In genomic region chr7:92820941-92821465, GRCm38 (mm10) we compare ENCODE assay signal across 10 mouse cellular contexts. TPM values are rescaled to one million over a fixed set of nuclear protein-coding genes. Genes with fewer than 3 reads are reported as not detected.
DNase-seq lines count a peak whose midpoint lies in the region; ATAC-seq lines count a peak whose summit lies in the region.
"Had no signal": no experiment of that assay in that cellular context is flagged by ENCODE, and none has a peak within 500 bp of the region (broad histone marks: within the 10 kb centered on the region; RNA-seq: fewer than 3 reads in every experiment).

No protein-coding gene starts in this region.

- H3K9me3 ChIP-seq in kidney, embryonic 16.5 days (ENCODE audit: low read length): no peaks in the 10 kb centered on the region

- no peak overlapping the region for H3K4me3 ChIP-seq in kidney, embryonic 16.5 days (ENCODE audit: low read length)

- peak; percentile 70 for DNase-seq in heart, adult 11 months
- no peak for DNase-seq in heart, postnatal 25 days (ENCODE audit: low spot score)
- DNase-seq in testis, postnatal 10 days (ENCODE audit: low spot score): peak; percentile 27
- no peak for DNase-seq in testis, postnatal 14 days (ENCODE audit: low spot score)
- peak; percentile 79 for DNase-seq in fibroblast of lung, adult 2 months (ENCODE audit: low read depth)
- DNase-seq in kidney, postnatal 10 days: no peak
- DNase-seq: heart, postnatal 14 days had no signal

- no peaks in the 10 kb centered on the region for H3K27me3 ChIP-seq in kidney, embryonic 16.5 days (ENCODE audit: insufficient read depth, low read length)

- H3K4me1 ChIP-seq in kidney, embryonic 16.5 days (ENCODE audit: insufficient read depth, low read length): no peaks in the 10 kb centered on the region

- H3K9ac ChIP-seq in kidney, embryonic 16.5 days (replicated peaks; ENCODE audit: low read length): no peak overlapping the region; the same call in 1 of the 2 replicates
- H3K9ac ChIP-seq: liver, embryonic 14.5 days had no signal

- intact Hi-C loops in heart, postnatal 25 days (cut with DNase I): loop anchor here (10.0 kb wide), 1 partner anchor 256 kb away; the partner anchor contains the start of gene Ccdc90b

- H3K36me3 ChIP-seq in kidney, embryonic 16.5 days (ENCODE audit: insufficient read depth, low read length): no peaks in the 10 kb centered on the region

- H3K4me2 ChIP-seq in kidney, embryonic 16.5 days (replicated peaks; ENCODE audit: low read depth, low read length): no peak overlapping the region

- WGBS in kidney, embryonic 16.5 days: 74% methylated on average over 7 of the region's 7 CpGs

- no peak overlapping the region for H3K27ac ChIP-seq in kidney, embryonic 16.5 days (ENCODE audit: low read length)
- H3K27ac ChIP-seq: hindbrain, postnatal 0 days; liver, embryonic 14.5 days had no signal

- ATAC-seq in kidney, embryonic 16.5 days (ENCODE audit: low FRiP score, low TSS enrichment): no peak
- ATAC-seq: hindbrain, postnatal 0 days had no signal

RNA-seq across cellular contexts. Expression of gene Ddias, which starts 53.0 kb away (rescaled TPM):
- under 1 TPM; 0.31 to 0.36 TPM for total RNA-seq in heart, postnatal 25 days (2021)
- 12.0 and 13.4 TPM in 2 replicates for polyA plus RNA-seq in kidney, embryonic 16.5 days (2015; fragmentation: Nextera tagmentation; extraction: Ambion mirVana)

RNA-seq across cellular contexts. Expression of gene Prcp, which starts 53.3 kb away (rescaled TPM):
- total RNA-seq in heart, postnatal 25 days (2021): 10 to 100 TPM; 13.7 to 16.5 TPM
- 23.0 TPM in 2 replicates for polyA plus RNA-seq in kidney, embryonic 16.5 days (2015; fragmentation: Nextera tagmentation; extraction: Ambion mirVana)

Comparison
In these comparisons a context has a peak if more than half of its experiments do, and no peak if none do; other contexts are left out.
1. DNase-seq: peak in heart, adult 11 months (single experiment), testis, postnatal 10 days (single experiment) and fibroblast of lung, adult 2 months (single experiment); none in heart, postnatal 25 days (single experiment), testis, postnatal 14 days (single experiment) and kidney, postnatal 10 days (single experiment).